Mouse (Mus musculus) c-Kit-positive CD71-positive TER-119-positive erythroid progenitor cells, embryonic 14.5 days (primary cell): ENCODE results near the gene Cyp2u1.

Source experiments
- DNase-seq: peaks from one replicate; pipeline ENCODE4 v3.0.0-alpha.2; 2013; ENCODE audit warnings: low spot score

The Cyp2u1 gene

GRCm38 (mm10) chr3:131255399-131255981 is 47.5 kb downstream of the Cyp2u1 start:
- no peak for DNase-seq

- DNase-seq = no peak
Observed at GRCm38 (mm10) chr3:131254991-131255390, 48.0 kb downstream of the Cyp2u1 start.

GRCm38 (mm10) chr3:131251601-131252000 is 51.4 kb downstream of the Cyp2u1 start:
- no peak for DNase-seq

GRCm38 (mm10) chr3:131250978-131251377 is 52.0 kb downstream of the Cyp2u1 start:
- no peak for DNase-seq

GRCm38 (mm10) chr3:131250283-131250682 is 52.7 kb downstream of the Cyp2u1 start:
- no peak for DNase-seq

GRCm38 (mm10) chr3:131248444-131248843 is 54.6 kb downstream of the Cyp2u1 start:
- no peak for DNase-seq

GRCm38 (mm10) chr3:131247851-131248250 is 55.2 kb downstream of the Cyp2u1 start:
- no peak for DNase-seq

- DNase-seq = no peak
Observed at GRCm38 (mm10) chr3:131247447-131247846, 55.6 kb downstream of the Cyp2u1 start.

GRCm38 (mm10) chr3:131246579-131247046 is 56.4 kb downstream of the Cyp2u1 start:
- no peak for DNase-seq

GRCm38 (mm10) chr3:131245766-131246578 is 57.1 kb downstream of the Cyp2u1 start:
- DNase-seq = peak; percentile 47
